Mouse (Mus musculus): ENCODE measurements around the gene Tnfrsf11a.

Gene Tnfrsf11a

GRCm38 (mm10) chr1:105824980-105825379 lies 44.5 kb downstream of the Tnfrsf11a start:
- DNase-seq (ENCODE audit: extremely low spot score, low read depth, low spot score): no peak

- DNase-seq (ENCODE audit: extremely low spot score, low read depth, low spot score): no peak
Observed at GRCm38 (mm10) chr1:105827374-105827773, 46.9 kb downstream of the Tnfrsf11a start.

- no peak for DNase-seq (ENCODE audit: extremely low spot score, low read depth, low spot score)
Observed at GRCm38 (mm10) chr1:105827786-105828345, 47.3 kb downstream of the Tnfrsf11a start.

- DNase-seq (ENCODE audit: extremely low spot score, low read depth, low spot score): no peak
Observed at GRCm38 (mm10) chr1:105829171-105829570, 48.7 kb downstream of the Tnfrsf11a start.

- no peak for DNase-seq (ENCODE audit: extremely low spot score, low read depth, low spot score)
Observed at GRCm38 (mm10) chr1:105832784-105833183, 52.3 kb downstream of the Tnfrsf11a start.

GRCm38 (mm10) chr1:105842950-105843349 lies 62.4 kb downstream of the Tnfrsf11a start:
- DNase-seq (ENCODE audit: extremely low spot score, low read depth, low spot score): no peak

GRCm38 (mm10) chr1:105843386-105843785 lies 62.9 kb downstream of the Tnfrsf11a start:
- DNase-seq (ENCODE audit: extremely low spot score, low read depth, low spot score): no peak

GRCm38 (mm10) chr1:105843856-105844255 lies 63.3 kb downstream of the Tnfrsf11a start:
- no peak for DNase-seq (ENCODE audit: extremely low spot score, low read depth, low spot score)

GRCm38 (mm10) chr1:105844341-105845006 lies 64.0 kb downstream of the Tnfrsf11a start:
- no peak for DNase-seq (ENCODE audit: extremely low spot score, low read depth, low spot score)

GRCm38 (mm10) chr1:105846431-105846830 lies 65.9 kb downstream of the Tnfrsf11a start:
- DNase-seq (ENCODE audit: extremely low spot score, low read depth, low spot score): no peak

GRCm38 (mm10) chr1:105848806-105849205 lies 68.3 kb downstream of the Tnfrsf11a start:
- DNase-seq (ENCODE audit: extremely low spot score, low read depth, low spot score): no peak

GRCm38 (mm10) chr1:105851341-105851740 lies 70.8 kb downstream of the Tnfrsf11a start:
- DNase-seq (ENCODE audit: extremely low spot score, low read depth, low spot score): no peak

GRCm38 (mm10) chr1:105859740-105860139 lies 79.2 kb downstream of the Tnfrsf11a start:
- no peak for DNase-seq (ENCODE audit: extremely low spot score, low read depth, low spot score)

- no peak for DNase-seq (ENCODE audit: extremely low spot score, low read depth, low spot score)
Observed at GRCm38 (mm10) chr1:105876589-105876988, 96.1 kb downstream of the Tnfrsf11a start.

- no peak for DNase-seq (ENCODE audit: extremely low spot score, low read depth, low spot score)
Observed at GRCm38 (mm10) chr1:105877808-105878207, 97.3 kb downstream of the Tnfrsf11a start.

GRCm38 (mm10) chr1:105878416-105878815 lies 97.9 kb downstream of the Tnfrsf11a start:
- no peak for DNase-seq (ENCODE audit: extremely low spot score, low read depth, low spot score)

- DNase-seq (ENCODE audit: extremely low spot score, low read depth, low spot score): no peak
Observed at GRCm38 (mm10) chr1:105880555-105881304, 100.2 kb downstream of the Tnfrsf11a start.

GRCm38 (mm10) chr1:105881466-105881865 lies 100.9 kb downstream of the Tnfrsf11a start:
- no peak for DNase-seq (ENCODE audit: extremely low spot score, low read depth, low spot score)

- DNase-seq (ENCODE audit: extremely low spot score, low read depth, low spot score): no peak
Observed at GRCm38 (mm10) chr1:105883498-105883897, 103.0 kb downstream of the Tnfrsf11a start.

GRCm38 (mm10) chr1:105885101-105885500 lies 104.6 kb downstream of the Tnfrsf11a start:
- no peak for DNase-seq (ENCODE audit: extremely low spot score, low read depth, low spot score)

- no peak for DNase-seq (ENCODE audit: extremely low spot score, low read depth, low spot score)
Observed at GRCm38 (mm10) chr1:105885575-105885974, 105.1 kb downstream of the Tnfrsf11a start.

GRCm38 (mm10) chr1:105886358-105886757 lies 105.8 kb downstream of the Tnfrsf11a start:
- DNase-seq (ENCODE audit: extremely low spot score, low read depth, low spot score): no peak
